Mouse (Mus musculus): Measurements from ENCODE around the gene Ccdc9b. TPM values are rescaled to one million over a fixed set of nuclear protein-coding genes. Genes with fewer than 3 reads are reported as not detected.

Gene Ccdc9b
- total and polyA plus RNA-seq, 3 experiments, result not detected

DNA sequence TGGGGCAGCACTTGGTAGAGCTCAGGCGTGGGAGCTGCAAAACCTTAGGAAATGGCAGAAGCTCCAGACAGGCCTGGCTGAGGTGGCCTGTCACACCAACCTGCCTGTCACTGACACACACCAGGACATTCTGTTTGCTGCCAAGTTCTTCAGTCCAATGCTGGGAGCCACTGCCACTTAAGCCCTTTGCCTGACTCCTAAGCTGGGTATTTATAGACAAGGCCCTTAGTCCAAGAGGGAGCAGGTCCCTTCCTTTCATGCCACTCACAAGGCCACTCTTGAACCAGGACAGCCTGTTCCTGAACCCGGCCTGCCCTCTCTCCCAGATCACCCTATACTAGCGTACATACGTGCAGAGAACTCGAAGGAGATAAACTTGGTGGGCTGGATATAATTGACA is 45.8 kb downstream of the Ccdc9b start:
- no peaks in the 10 kb centered on the region for H3K79me2 ChIP-seq (replicated peaks; ENCODE audit: control insufficient read depth, extremely low read depth, insufficient read depth, poor library complexity, severe bottlenecking)
- H3K27ac ChIP-seq (ENCODE audit: insufficient read depth, low read depth), result no peak overlapping the region
- H3K4me3 ChIP-seq (replicated peaks in 1 of 3; ENCODE audit: low read depth in 2 of 3, low read length in 2 of 3, poor library complexity in 1 of 3), result no peak overlapping the region
- TF ChIP-seq ELF1 (IDR thresholded peaks at IDR 0.05; ENCODE audit: low read depth, low read length) (no peak), RAD21 (IDR thresholded peaks at IDR 0.05; ENCODE audit: low read depth, low read length) (no peak), TBP (conservative IDR thresholded peaks at IDR 0.05; ENCODE audit: low read depth, low read length) (no peak), ZKSCAN1 (IDR thresholded peaks at IDR 0.05; ENCODE audit: borderline replicate concordance, low read depth, low read length) (no peak), TCF12 (IDR thresholded peaks at IDR 0.05; ENCODE audit: low read depth, low read length) (no peak), POLR2A (IDR thresholded peaks at IDR 0.05; ENCODE audit: low read depth, low read length) (no peak), EP300 (IDR thresholded peaks at IDR 0.05; ENCODE audit: low read length) (no peak), E2F4 (IDR thresholded peaks at IDR 0.05; ENCODE audit: insufficient replicate concordance, low read depth, low read length) (no peak), MAZ (IDR thresholded peaks at IDR 0.05; ENCODE audit: low read depth, low read length) (no peak), BHLHE40 (IDR thresholded peaks at IDR 0.05; ENCODE audit: low read depth, low read length) (no peak), HCFC1 (IDR thresholded peaks at IDR 0.05; ENCODE audit: low read depth, low read length) (no peak), USF1 (IDR thresholded peaks at IDR 0.05; ENCODE audit: low read depth, low read length) (no peak), SIN3A (IDR thresholded peaks at IDR 0.05; ENCODE audit: low read length) (no peak), JUND (conservative IDR thresholded peaks at IDR 0.05; ENCODE audit: low read depth, low read length) (no peak), ETS1 (conservative IDR thresholded peaks at IDR 0.05; ENCODE audit: low read depth, low read length) (no peak), ZC3H11A (IDR thresholded peaks at IDR 0.05; ENCODE audit: low read depth, low read length) (no peak), MAX (IDR thresholded peaks at IDR 0.05; ENCODE audit: low read length) (no peak), CTCF (conservative IDR thresholded peaks at IDR 0.05 in 1 of 2, IDR thresholded peaks at IDR 0.05 in 1 of 2; ENCODE audit: low read depth in 2 of 2, low read length in 2 of 2) (no peak), NRF1 (IDR thresholded peaks at IDR 0.05; ENCODE audit: low read depth, low read length) (no peak)
- H3K9me3 ChIP-seq (replicated peaks; ENCODE audit: low read length), result no peaks in the 10 kb centered on the region
- in situ Hi-C loops (cut with MboI; ENCODE audit: low pct_ligation_motif_present, low pct_unique_long_range_greater_than_20kb, low sequenced_read_pairs), result no loop called here
- dilution Hi-C loops (cut with MboI; ENCODE audit: extremely low pct_ligation_motif_present, extremely low pct_unique_long_range_greater_than_20kb, low sequenced_read_pairs), result no loop called here
- peaks cover 36 to 94% of the 10 kb centered on the region in 2 experiments for H3K36me3 ChIP-seq (replicated peaks in 1 of 2; ENCODE audit: control insufficient read depth in 1 of 2, insufficient read depth in 1 of 2, low read length in 1 of 2)
- no peak overlapping the region for H3K9ac ChIP-seq (ENCODE audit: insufficient read depth, low read depth)
- peaks cover 10 to 21% of the 10 kb centered on the region in 2 experiments for H3K4me1 ChIP-seq (ENCODE audit: control insufficient read depth in 1 of 2, insufficient read depth in 2 of 2)
- no peak for DNase-seq (ENCODE audit: extremely low read depth)
- H3K27me3 ChIP-seq (replicated peaks), result no peaks in the 10 kb centered on the region
- H3K4me2 ChIP-seq (ENCODE audit: insufficient read depth, low read depth, poor library complexity, severe bottlenecking), result no peak overlapping the region

DNA sequence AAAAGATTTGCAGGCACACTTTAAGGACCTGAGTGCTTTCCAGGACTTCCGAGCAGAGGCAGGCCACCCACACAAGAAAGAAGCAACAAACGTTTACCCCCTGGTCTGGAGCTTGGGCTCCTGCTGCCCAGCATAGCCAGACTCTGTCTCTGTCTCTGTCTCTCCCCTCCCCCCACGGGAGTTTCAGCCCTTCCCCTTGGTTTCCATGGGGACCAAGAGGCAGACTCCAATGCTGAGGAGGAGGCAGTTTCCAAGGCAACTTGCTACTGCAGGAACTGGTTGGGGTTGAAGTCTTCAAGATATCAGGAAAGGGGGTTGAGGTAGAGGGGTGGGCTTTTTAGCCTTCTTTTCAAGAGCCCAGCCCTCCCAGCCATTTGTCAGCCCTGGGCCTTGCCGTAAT is 48.2 kb downstream of the Ccdc9b start:
- Histone ChIP-seq H3K4me2 (ENCODE audit: insufficient read depth, low read depth, poor library complexity, severe bottlenecking) (no peak overlapping the region), H3K27ac (ENCODE audit: insufficient read depth, low read depth) (no peak overlapping the region), H3K27me3 (replicated peaks) (no peaks in the 10 kb centered on the region), H3K9ac (ENCODE audit: insufficient read depth, low read depth) (no peak overlapping the region), H3K4me1 (ENCODE audit: control insufficient read depth in 1 of 2, insufficient read depth in 2 of 2) (peaks cover 10 to 21% of the 10 kb centered on the region in 2 experiments), H3K79me2 (replicated peaks; ENCODE audit: control insufficient read depth, extremely low read depth, insufficient read depth, poor library complexity, severe bottlenecking) (no peaks in the 10 kb centered on the region), H3K36me3 (replicated peaks in 1 of 2; ENCODE audit: control insufficient read depth in 1 of 2, insufficient read depth in 1 of 2, low read length in 1 of 2) (peaks cover 39 to 98% of the 10 kb centered on the region in 2 experiments), H3K4me3 (replicated peaks in 1 of 3; ENCODE audit: low read depth in 2 of 3, low read length in 2 of 3, poor library complexity in 1 of 3) (no peak overlapping the region), H3K9me3 (replicated peaks; ENCODE audit: low read length) (no peaks in the 10 kb centered on the region)
- in situ Hi-C loops (cut with MboI; ENCODE audit: low pct_ligation_motif_present, low pct_unique_long_range_greater_than_20kb, low sequenced_read_pairs), result no loop called here
- dilution Hi-C loops (cut with MboI; ENCODE audit: extremely low pct_ligation_motif_present, extremely low pct_unique_long_range_greater_than_20kb, low sequenced_read_pairs), result no loop called here
- TF ChIP-seq SIN3A (IDR thresholded peaks at IDR 0.05; ENCODE audit: low read length) (no peak), HCFC1 (IDR thresholded peaks at IDR 0.05; ENCODE audit: low read depth, low read length) (no peak), NRF1 (IDR thresholded peaks at IDR 0.05; ENCODE audit: low read depth, low read length) (no peak)
- DNase-seq (ENCODE audit: extremely low read depth), result no peak

Data from CH12.LX (cell line).